Mouse (Mus musculus) liver, embryonic 14.5 days (tissue): ENCODE measurements around the gene Adcy10. TPM values are rescaled to one million over a fixed set of nuclear protein-coding genes. Genes with fewer than 3 reads are reported as not detected.
A peak's percentile ranks its signal among the peaks of the same experiment; 100 is the strongest.

Experiments
- ATAC-seq: fragments of 200-750 bp; cut with Nextera tagmentation; 2 replicates; pipeline ENCODE4 v1.8.0; 2017; ENCODE audit warnings: moderate number of reproducible peaks, mild to moderate bottlenecking, moderate library complexity; ENCODE audit not compliant: insufficient read depth
- DNase-seq, 3 experiments: peaks; one replicate each; pipeline ENCODE4 v3.0.0-alpha.2; 2012 to 2013; ENCODE audit warnings: low read depth in 3 of 3, low spot score in 3 of 3
- H3K27ac ChIP-seq: fragments of 300-500 bp; sonication (generic); 2 replicates; pipeline ENCODE4 v1.5.1; 2014; ENCODE audit warnings: moderate library complexity, mild to moderate bottlenecking, control low read depth, inconsistent platforms
- H3K27me3 ChIP-seq: fragments of 300-500 bp; sonication (generic); 2 replicates; pipeline ENCODE4 v1.6.1; 2014; ENCODE audit warnings: mild to moderate bottlenecking, low read length, moderate library complexity; ENCODE audit not compliant: control insufficient read depth, insufficient read depth
- H3K36me3 ChIP-seq: fragments of 300-500 bp; sonication (generic); replicated peaks from 2 replicates; pipeline ENCODE4 v1.6.1; 2014; ENCODE audit warnings: low read depth; ENCODE audit not compliant: control insufficient read depth, insufficient read depth
- H3K4me1 ChIP-seq, 2 experiments: fragments of 200-500 bp in 1 of 2; fragments of 300-500 bp in 1 of 2; sonication (generic) in 1 of 2; replicated peaks; 2 replicates each; pipeline ENCODE4 v1.6.1; 2012 to 2014; ENCODE audit warnings: antibody characterized with exemption in 1 of 2, inconsistent platforms in 1 of 2, low read length in 1 of 2; ENCODE audit not compliant: control insufficient read depth in 2 of 2, insufficient read depth in 2 of 2
- H3K4me2 ChIP-seq: fragments of 300-500 bp; sonication (generic); 2 replicates; pipeline ENCODE4 v1.6.1; 2014; ENCODE audit warnings: low read depth, mild to moderate bottlenecking, control low read depth, moderate library complexity
- H3K4me3 ChIP-seq, 2 experiments: fragments of 200-500 bp in 1 of 2; fragments of 300-500 bp in 1 of 2; sonication (generic) in 1 of 2; 2 replicates each; pipeline ENCODE4 v1.5.1; 2012 to 2014; ENCODE audit warnings: low read depth in 2 of 2, low read length in 2 of 2, mild to moderate bottlenecking in 2 of 2, control low read depth in 1 of 2, inconsistent platforms in 1 of 2, moderate library complexity in 1 of 2; ENCODE audit not compliant: insufficient read depth in 1 of 2
- H3K9ac ChIP-seq: fragments of 300-500 bp; sonication (generic); replicated peaks from 2 replicates; pipeline ENCODE4 v1.6.1; 2014; ENCODE audit warnings: mild to moderate bottlenecking, control low read depth, moderate library complexity
- H3K9me3 ChIP-seq: fragments of 300-500 bp; sonication (generic); 2 replicates; pipeline ENCODE4 v1.6.1; 2016; ENCODE audit warnings: low read length, mixed read lengths; ENCODE audit not compliant: control insufficient read depth
- CTCF ChIP-seq: IDR thresholded peaks from 2 replicates; pipeline ENCODE4 v1.5.1; 2016; ENCODE audit warnings: antibody characterized with exemption, low read depth, control low read depth
- EP300 ChIP-seq: IDR thresholded peaks from 2 replicates; pipeline ENCODE4 v1.6.1; 2016; ENCODE audit warnings: antibody characterized with exemption, low read depth
- WGBS: fragments of 180-500 bp; shearing (Covaris S2); extraction: QIAGEN DNeasy Blood & Tissue Kit; methylation state at CpG from one replicate; pipeline ENCODE4 v1.1.7; 2014; ENCODE audit not compliant: insufficient replicate concordance; 5-methylcytosine and 5-hydroxymethylcytosine counted together
- polyA plus RNA-seq, 2 experiments: library from polyadenylated mRNA; depleted of rRNA in 1 of 2; stranded (reverse) in 1 of 2; unstranded in 1 of 2; fragments of >200 nt; fragmentation: Nextera tagmentation in 1 of 2; extraction: Ambion mirVana in 1 of 2; gene quantifications; 2 replicates each; pipeline versions ENCODE4 v1.2.1 to v1.2.3; 2012 to 2014

The Adcy10 gene
- polyA plus RNA-seq, 2 experiments = 0.08 TPM; not detected in 1

GRCm38 (mm10) chr1:165613926-165614325 is 128.9 kb downstream of the Adcy10 start:
- no peak for ATAC-seq
- H3K4me3 ChIP-seq = no peak overlapping the region
- no peak for DNase-seq
- no peak overlapping the region for H3K27ac ChIP-seq
- TF ChIP-seq EP300 (no peak), CTCF (no peak)
- 78% methylated on average over 4 of the region's 4 CpGs for WGBS
- H3K4me2 ChIP-seq = no peak overlapping the region
- H3K9me3 ChIP-seq = no peaks in the 10 kb centered on the region
- H3K27me3 ChIP-seq = no peaks in the 10 kb centered on the region
- no peak overlapping the region for H3K9ac ChIP-seq
- no peaks in the 10 kb centered on the region for H3K36me3 ChIP-seq
- H3K4me1 ChIP-seq = peaks cover 0 to 26% of the 10 kb centered on the region in 2 experiments; a peak in 2 of 4 replicates

- ATAC-seq (no peak), DNase-seq (no peak)
- peaks cover 0 to 21% of the 10 kb centered on the region in 2 experiments; a peak in 2 of 4 replicates for H3K4me1 ChIP-seq
- H3K27me3 ChIP-seq = no peaks in the 10 kb centered on the region
- no peak overlapping the region for H3K27ac ChIP-seq
- no peak overlapping the region for H3K4me2 ChIP-seq
- H3K9me3 ChIP-seq = no peaks in the 10 kb centered on the region
- H3K36me3 ChIP-seq = no peaks in the 10 kb centered on the region
- no peak overlapping the region for H3K4me3 ChIP-seq
- no peak for TF ChIP-seq EP300
- no peak for TF ChIP-seq CTCF
- 57% methylated on average over 3 of the region's 3 CpGs for WGBS
- H3K9ac ChIP-seq = no peak overlapping the region
These were observed 129.8 kb downstream of the Adcy10 start for GRCm38 (mm10) chr1:165614793-165615192.

- no peak for DNase-seq
- Histone ChIP-seq H3K9me3 (no peaks in the 10 kb centered on the region), H3K27me3 (no peaks in the 10 kb centered on the region), H3K36me3 (no peaks in the 10 kb centered on the region), H3K27ac (peak overlapping the region; percentile 29), H3K9ac (peak overlapping the region; percentile 31; the same call in 1 of the 2 replicates), H3K4me3 (no peak overlapping the region), H3K4me2 (peak overlapping the region; percentile 40), H3K4me1 (peaks cover 0 to 21% of the 10 kb centered on the region in 2 experiments; a peak in 2 of 4 replicates)
- TF ChIP-seq EP300 (no peak), CTCF (no peak)
- 37% methylated on average over 7 of the region's 7 CpGs for WGBS
- no peak for ATAC-seq
These were observed 131.7 kb downstream of the Adcy10 start for GRCm38 (mm10) chr1:165616652-165617051.

GRCm38 (mm10) chr1:165617166-165617891 is 132.3 kb downstream of the Adcy10 start:
- H3K27ac ChIP-seq = peak overlapping the region; percentile 50
- H3K9ac ChIP-seq = peak overlapping the region; percentile 31; the same call in 1 of the 2 replicates
- H3K4me2 ChIP-seq = peak overlapping the region; percentile 40
- peak; percentile 69 for ATAC-seq
- peaks cover 0 to 21% of the 10 kb centered on the region in 2 experiments; a peak in 2 of 4 replicates for H3K4me1 ChIP-seq
- DNase-seq = peak in 1 of 3 experiments; percentile 30
- no peaks in the 10 kb centered on the region for H3K9me3 ChIP-seq
- no peaks in the 10 kb centered on the region for H3K27me3 ChIP-seq
- WGBS = 34% methylated on average over 15 of the region's 15 CpGs
- H3K4me3 ChIP-seq = no peak overlapping the region
- no peaks in the 10 kb centered on the region for H3K36me3 ChIP-seq
- TF ChIP-seq CTCF = no peak
- TF ChIP-seq EP300 = no peak

GRCm38 (mm10) chr1:165618201-165618624 is 133.2 kb downstream of the Adcy10 start:
- TF ChIP-seq CTCF (no peak), EP300 (no peak)

More at GRCm38 (mm10) chr1:165618201-165618624, 133.2 kb downstream of the Adcy10 start:
- Histone ChIP-seq H3K4me3 (no peak overlapping the region), H3K9ac (no peak overlapping the region), H3K4me2 (no peak overlapping the region), H3K36me3 (no peaks in the 10 kb centered on the region), H3K4me1 (peaks cover 0 to 20% of the 10 kb centered on the region in 2 experiments; a peak in 2 of 4 replicates), H3K9me3 (no peaks in the 10 kb centered on the region), H3K27ac (no peak overlapping the region), H3K27me3 (no peaks in the 10 kb centered on the region)
- 62% methylated on average over 9 of the region's 9 CpGs for WGBS
- ATAC-seq = no peak
- no peak for DNase-seq
